Mouse (Mus musculus) urinary bladder, adult 18-20 months (tissue): Measurements from ENCODE around the gene Ddias.

ENCODE experiments used
- DNase-seq, 2 experiments: peaks; one replicate each; pipeline ENCODE4 v3.0.0; 2022; ENCODE audit warnings: low spot score in 2 of 2, mixed read lengths in 2 of 2

Ddias gene

DNA sequence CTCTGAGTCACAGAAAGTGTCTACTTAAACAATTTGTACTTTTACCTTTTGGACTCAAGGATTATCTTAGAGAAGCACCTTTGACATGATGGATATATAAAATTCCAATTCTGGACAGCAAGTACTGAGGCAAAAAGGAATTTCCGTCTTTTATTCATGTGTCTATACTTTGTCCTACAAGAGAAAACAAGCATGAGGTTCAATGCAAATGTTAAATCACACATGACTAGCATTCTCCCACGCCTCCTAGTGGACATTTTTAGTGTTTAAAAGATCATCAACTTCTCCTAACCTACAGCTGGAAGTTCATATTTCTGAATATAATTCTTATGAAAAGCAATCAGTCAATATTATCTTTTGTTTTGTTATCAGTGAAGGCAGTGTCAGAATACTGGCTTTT lies 7.5 kb downstream of the Ddias start:
- DNase-seq, result no peak

GRCm38 (mm10) chr7:92848246-92848645 lies 25.8 kb downstream of the Ddias start:
- no peak for DNase-seq

DNA sequence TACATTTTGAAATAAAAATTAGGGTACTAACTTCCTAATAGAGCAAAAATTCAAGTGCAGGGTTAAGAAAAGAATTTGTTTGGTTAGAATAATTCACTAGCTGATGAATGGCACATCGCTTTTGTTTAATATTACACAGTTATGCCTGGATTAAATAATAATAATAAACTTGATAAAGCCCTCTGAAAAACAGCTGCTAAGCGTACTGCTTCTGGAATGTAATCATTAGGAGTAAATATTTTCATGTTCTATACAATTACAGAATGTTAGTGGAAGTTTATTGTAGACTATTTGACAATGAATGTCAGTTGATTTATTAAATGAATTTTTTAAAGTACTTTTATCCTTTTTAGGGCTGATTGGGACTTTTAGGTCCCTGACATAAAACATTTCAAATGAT lies 31.8 kb downstream of the Ddias start:
- no peak for DNase-seq

DNA sequence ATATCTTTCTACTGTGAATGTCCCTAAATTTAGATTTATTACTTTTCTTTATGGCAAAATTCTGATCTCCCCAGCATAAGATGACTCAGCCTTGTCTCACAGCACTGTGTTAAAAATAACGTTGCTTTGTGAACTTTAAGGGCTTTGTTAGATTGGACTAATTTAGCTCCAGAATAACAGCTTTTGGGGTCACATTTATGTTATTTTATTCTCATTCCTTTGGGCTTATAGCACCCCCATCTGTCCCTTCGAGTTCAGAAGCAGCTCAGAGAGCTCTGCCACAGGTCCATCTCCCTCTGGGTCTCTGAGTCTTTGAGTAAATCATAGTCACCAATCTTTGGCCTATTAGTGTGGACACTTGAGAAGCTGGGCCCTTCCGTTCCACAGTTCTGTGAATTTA lies 36.1 kb downstream of the Ddias start:
- no peak for DNase-seq

DNA sequence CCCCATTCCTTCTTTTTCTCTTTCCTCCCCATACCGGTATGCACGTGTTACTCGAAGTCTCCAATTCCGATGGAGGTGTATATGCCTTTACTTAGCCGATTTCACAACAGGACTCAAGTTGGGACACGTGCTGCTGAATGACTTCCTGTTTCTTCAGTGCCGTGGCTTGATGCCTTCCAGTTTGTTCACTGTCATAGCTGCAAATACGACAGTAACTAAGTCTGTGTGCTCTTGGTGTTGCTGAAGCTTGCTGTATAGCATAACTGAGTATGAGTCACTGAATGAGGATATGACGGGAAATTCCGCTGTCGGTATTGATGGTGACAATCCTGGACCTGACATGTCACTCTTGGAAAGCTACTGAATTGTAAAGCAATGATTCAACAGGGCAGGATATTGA lies 36.8 kb downstream of the Ddias start:
- DNase-seq, result peak in 1 of 2 experiments; percentile 39

- DNase-seq, result no peak
These were observed 37.6 kb downstream of the Ddias start for GRCm38 (mm10) chr7:92836447-92836846.

GRCm38 (mm10) chr7:92834391-92834790 lies 39.7 kb downstream of the Ddias start:
- no peak for DNase-seq

GRCm38 (mm10) chr7:92832395-92832794 lies 41.7 kb downstream of the Ddias start:
- no peak for DNase-seq

DNA sequence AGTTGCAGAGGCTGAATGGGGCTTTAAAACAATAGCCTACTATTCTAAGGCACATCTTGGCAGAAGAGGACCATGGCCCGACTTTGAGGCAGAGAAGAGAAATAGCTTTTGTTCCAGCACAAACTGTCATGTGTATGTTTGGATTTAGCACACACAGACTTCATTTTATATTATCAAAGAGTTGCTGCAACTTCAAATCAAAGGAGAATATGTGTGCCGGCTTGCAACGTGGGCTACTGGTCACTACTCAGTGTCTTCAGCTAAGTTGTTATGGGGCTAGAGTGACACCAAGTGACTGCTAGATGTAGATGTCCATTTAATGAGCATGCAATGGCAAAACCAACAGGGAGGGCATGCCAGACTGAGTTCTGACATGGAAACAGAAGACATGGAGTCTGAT lies 46.1 kb downstream of the Ddias start:
- DNase-seq, result no peak

- DNase-seq, result no peak
These were observed 47.8 kb downstream of the Ddias start for GRCm38 (mm10) chr7:92826248-92826647.

- no peak for DNase-seq
These were observed 51.5 kb downstream of the Ddias start for GRCm38 (mm10) chr7:92822409-92823101.

DNA sequence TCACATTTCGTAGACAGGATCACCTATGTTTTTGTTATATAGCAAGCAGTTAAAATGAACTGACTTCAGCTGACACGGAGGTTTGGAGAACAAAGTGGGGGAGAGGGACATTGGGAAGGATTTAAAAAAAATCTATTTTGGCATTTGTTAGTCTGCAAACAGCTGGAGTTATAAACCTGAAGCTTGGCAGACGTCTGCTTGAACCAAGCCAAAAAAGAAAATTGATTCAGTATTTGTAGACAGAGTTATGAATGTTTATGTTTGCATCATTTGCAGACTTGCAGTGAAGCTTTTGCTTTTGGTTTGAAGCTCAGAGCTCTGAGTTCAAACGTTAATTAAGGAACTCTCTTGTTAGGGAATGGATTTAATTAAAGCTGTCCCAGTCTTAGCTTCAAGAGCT lies 52.2 kb downstream of the Ddias start:
- DNase-seq, result no peak

GRCm38 (mm10) chr7:92820941-92821465 lies 53.0 kb downstream of the Ddias start:
- no peak for DNase-seq

- no peak for DNase-seq
These were observed 53.6 kb downstream of the Ddias start for GRCm38 (mm10) chr7:92820410-92820809.

GRCm38 (mm10) chr7:92819656-92820055 lies 54.4 kb downstream of the Ddias start:
- DNase-seq, result no peak

DNA sequence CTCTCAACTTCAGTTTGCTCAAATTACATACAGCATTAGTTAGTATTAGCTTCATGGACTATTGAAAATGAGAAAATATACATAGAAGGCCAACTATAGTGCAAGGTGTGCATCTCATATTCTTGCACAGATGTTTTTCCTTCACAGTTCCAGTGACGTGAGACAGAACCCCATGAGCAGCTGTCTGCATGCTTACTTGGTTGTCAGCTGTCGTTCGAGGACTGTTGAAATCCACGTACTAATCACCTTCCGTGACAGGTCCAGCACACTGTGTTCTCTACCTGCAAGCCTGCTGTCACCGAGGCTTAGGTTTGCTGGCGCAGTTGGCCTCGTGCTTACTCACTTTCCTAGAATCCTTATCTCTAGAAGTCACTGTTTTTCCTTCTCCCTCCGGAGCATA lies 56.2 kb downstream of the Ddias start:
- DNase-seq, result no peak

GRCm38 (mm10) chr7:92817242-92817641 lies 56.8 kb downstream of the Ddias start:
- DNase-seq, result no peak

DNA sequence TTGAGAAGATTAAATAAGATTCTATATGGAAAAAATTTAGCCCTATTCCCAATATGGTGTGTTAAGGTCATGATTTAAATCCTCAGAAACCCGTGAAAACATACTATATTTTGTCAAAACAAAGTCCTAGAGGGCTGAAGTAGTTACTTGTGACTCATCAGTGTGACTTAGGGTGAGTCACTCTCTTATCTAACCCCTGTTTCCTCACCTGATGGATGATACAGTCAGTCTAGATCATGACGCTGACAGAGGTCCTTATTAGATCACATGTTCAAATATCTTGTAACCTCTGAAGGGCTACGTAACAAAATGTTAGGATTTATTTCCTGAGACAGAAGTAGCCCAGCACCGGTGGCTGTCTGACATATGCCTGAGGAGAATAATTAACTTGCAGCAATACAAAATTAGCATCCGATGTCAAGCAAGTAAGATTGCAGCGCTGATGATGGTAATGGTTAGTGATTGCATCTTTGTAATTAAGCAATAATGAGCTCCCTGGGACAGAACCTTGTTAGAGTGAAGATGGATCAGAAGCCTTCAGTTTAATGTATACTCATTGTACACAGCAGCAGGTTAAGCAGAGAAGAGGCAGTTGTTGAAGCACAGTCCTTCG lies 62.3 kb downstream of the Ddias start:
- no peak for DNase-seq
